Mouse (Mus musculus): ENCODE measurements around the gene Ywhaq.
"Not testable (repeated sequence)": the region's sequence is repeated elsewhere in the genome, so short reads cannot be mapped to it uniquely, and the experiment has no call there.

Ywhaq gene

DNA sequence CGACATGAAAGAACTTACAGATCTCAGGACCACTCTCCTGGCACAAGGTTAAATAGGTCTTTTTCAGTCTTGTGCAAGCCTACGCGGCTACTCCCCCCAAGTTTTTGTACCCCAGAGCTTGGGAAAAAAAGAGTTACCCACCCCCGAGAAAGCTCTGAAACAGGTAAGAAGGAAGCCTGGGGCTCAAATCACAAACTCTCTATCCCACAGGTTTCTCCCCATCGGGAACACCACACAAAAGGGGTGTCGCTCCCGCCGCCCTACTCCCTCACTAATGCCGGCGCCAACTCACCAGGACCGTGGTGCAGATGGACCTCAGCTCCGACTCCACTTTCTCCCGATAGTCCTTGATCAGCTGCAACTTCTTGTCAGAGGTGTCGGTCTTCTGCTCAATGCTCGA is 931 bp downstream of the Ywhaq start:
- DNase-seq (ENCODE audit: extremely low read depth, insufficient read length, low spot score): peak; percentile 19

DNA sequence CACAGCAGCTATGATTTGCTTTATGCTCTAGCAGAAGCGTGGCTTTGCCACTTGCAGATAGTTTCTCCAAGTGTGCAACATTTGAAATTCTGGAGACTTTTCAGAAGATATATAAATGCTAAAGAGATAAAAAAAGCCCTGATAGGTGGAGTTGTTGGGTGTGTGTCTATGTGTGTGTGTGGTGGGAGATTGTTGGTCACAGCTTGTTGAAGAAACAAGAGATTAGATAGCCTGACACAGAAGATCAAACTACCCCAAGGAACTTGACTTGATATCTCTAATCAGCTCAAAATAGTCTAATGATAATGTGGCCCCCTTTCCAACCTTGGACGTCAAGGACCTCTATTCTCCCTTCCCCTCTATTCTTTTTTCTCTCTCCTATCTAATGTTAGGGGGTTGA is 6.8 kb downstream of the Ywhaq start:
- no peak for DNase-seq (ENCODE audit: extremely low read depth, insufficient read length, low spot score)

DNA sequence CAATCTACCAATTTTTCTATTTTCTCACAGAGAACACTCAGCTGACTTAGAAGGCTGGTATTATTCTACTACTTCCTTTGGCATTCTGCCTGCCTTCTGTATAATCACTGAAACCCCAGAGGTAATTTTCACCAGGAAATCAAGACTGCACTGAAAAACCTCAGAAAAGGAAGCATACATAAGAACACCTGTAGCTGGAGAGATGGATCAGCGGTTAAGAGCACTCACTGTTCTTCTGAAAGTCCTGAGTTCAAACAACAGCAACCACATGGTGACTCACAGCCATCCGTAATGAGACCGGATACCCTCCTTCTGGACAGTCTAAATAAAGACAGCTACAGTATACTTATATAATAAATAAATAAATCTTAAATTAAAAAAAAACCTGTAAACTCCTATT is 7.8 kb downstream of the Ywhaq start:
- no peak for DNase-seq (ENCODE audit: extremely low read depth, insufficient read length, low spot score)

DNA sequence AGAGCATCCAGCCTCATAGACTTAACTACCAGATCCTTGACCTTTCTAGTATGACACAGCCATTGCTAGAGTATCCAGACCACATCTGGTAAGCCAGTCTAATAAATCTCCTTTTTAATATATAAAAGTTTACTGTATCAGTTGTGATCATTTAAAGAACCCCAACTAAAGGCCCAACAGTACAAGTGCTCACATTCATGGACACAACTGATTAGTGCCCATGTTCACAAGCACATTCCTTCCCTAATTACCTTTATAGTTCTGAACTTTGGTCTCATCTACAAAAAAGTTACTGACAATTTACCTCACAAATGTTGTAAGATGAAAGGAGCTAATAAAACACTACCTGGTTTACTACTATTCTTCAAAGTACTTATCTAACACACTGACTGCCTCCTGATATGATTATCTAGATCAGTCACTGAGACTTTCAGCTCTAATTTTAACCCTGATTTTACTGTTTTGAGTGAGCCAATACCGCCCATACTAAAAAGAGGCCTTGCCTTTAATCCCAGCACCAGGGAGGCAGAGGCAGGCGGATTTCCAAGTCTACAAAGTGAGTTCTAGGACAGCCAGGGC is 8.6 kb downstream of the Ywhaq start:
- no peak for DNase-seq (ENCODE audit: extremely low read depth, insufficient read length, low spot score)

DNA sequence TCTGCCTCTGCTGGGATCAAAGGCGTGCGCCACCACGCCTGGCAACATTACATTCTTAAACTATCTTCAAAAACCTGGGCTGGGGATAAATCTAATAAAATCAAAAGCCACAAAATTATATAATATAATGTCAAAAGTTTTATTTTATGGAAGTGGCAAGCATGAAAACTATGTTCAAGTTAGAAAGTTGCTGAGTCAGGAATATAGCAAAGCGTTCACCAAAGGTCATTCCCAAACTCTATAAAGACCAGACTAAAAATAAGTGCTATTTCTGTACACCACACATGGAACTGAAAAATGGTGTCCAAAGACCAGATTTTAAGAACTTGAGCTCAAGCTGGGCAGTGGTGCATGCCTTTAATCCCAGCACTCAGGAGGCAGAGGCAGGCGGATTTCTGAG is 14.7 kb downstream of the Ywhaq start:
- no peak for DNase-seq (ENCODE audit: extremely low read depth, insufficient read length, low spot score)

DNA sequence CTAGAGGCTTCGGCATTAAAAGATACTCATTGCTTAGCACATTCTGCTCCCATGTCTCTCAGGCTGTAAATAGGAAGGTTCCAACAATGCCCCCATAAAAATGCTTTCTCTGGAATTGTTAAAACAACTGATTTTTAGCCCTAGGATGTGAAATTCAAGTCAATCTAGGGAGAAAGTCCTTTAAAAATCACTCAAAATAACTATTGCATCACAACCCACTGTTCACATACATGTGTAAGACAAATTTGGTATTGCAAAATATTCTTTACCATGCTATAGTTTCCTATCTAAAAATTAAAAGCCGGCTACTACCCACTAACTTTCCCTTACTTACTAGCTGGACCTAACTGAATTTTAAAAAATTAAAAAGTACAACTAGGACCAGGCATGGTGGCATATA is 31.2 kb downstream of the Ywhaq start:
- no peak for DNase-seq (ENCODE audit: extremely low read depth, insufficient read length, low spot score)

DNA sequence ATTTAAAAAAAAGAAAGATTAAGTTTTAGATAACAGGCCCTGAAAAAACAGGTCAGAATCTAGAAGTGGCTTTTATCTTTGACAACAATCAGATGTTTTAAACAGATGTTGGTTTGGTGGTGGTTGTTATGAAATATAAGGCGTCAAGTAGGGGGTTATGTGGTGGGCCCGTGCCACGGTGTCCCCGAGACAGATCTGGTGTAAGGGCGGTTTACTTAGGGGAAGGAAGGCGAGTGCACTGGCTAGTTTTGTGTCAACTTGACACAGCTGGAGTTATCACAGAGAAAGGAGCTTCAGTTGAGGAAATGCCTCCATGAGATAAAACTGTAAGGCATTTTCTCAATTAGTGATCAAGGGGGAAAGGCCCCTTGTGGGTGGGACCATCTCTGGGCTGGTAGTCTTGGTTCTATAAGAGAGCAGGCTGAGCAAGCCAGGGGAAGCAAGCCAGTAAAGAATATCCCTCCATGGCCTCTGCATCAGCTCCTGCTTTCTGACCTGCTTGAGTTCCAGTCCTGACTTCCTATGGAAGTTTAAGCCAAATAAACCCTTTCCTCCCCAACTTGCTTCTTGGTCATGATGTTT is 38.6 kb downstream of the Ywhaq start:
- not testable (repeated sequence) for DNase-seq (ENCODE audit: extremely low read depth, insufficient read length, low spot score)

DNA sequence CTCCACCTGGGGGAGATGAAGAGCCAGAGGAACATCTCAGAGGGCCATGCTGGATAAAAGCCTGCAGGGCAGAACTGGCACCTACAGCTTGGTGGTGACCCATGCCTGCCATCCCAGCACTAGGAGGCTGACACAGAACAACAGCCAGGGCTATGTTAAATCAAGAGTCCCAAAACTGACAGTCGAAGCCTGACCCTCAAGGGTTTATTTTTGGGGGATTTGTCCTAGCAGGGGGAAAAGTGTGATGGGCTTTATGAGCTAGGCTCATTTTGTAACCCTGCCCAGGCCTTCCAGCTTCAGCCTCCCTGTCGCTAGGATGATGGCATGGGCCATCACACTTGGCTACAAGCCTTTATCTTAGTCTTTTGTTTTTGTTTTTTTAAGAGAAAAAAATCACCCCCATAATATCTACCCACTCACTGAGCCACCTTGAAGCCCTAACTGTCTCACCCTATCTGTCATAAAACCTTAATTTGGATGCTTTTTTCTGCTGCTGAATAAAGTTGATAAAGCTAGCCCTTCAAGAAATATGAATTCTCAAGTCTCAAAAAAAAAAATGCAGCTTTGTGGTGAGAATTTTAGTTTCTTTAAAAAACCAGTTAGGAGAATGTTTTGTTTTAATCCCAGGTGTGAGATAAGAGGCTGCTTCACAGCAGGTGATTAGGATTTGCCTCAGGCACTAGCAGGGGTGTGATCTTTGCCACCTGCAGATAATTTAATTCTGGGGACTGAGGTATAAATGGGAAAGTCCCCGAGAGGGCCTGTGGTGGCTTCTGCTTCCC is 41.9 kb downstream of the Ywhaq start:
- no peak for DNase-seq (ENCODE audit: extremely low read depth, insufficient read length, low spot score)

DNA sequence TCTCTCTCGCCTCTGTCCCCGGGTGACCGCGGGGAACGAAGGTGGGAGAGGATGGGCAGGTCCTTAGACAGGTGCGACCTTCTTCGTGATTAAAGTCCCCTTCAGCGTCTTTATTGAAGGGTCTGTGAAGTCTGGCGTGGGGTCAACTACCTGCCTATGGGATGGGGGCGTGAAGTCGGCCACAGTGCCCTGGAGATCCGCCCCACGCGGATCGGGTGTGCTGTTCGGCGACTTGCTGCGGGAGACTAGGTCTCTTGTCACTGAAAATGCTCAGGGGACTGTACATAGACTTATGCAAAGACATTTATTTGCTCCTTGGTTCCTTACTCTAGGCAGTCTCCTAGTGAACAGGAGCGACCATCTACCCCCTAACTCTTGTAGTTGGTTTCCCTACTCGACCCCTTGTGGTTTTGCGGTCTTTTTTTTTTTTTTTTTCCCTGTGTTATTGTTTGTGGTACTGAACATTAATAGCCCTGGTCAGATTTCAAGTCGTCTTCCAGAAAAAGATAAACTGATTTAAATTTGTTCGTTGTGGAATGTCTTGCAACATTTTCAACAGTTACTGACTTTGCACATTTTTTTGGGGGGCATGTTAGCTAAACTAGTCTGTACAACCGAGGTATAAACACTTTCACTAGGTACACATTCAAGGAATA is 43.5 kb downstream of the Ywhaq start:
- DNase-seq (ENCODE audit: extremely low read depth, insufficient read length, low spot score): no peak

DNA sequence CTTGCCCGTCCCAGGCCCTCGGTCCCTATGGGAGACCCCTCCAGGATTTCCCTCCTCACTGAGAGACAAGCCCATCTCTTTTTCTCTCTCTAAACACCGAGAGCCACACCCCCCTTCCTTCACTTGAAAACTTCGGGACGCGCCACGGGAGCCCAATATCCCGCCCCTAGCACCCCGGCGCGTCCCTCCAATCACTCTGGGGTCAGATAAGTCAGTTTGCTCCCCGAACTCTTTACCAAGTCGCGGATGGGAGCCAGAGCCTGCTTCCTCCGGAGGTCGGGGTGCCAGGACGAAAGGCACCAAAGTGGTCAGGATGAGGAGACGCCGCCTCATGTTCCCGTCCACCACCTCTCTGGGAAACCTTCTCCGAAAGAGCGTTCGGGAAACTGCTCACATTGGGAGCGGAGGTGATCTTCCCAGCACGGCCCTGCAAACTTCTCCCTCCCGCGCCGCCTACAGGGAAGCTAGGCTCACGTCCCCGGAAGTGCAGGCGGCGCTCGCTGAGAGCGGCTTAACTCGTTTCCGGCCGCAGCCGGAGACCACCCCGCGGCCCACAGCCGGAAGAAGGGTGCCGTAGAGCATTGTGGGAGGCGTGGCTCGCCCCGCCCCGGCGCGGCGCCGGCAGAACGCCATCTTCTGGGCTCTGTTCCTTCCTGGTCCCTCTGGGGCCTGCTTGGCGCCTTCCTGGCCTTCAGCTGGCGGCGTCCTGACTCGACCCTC is 44.2 kb downstream of the Ywhaq start, which contains the start of gene Adam17:
Gene Adam17, minus strand, starts transcription at position 533 of the 720 bp plus-strand sequence.
- peak; percentile 99 for DNase-seq (ENCODE audit: extremely low read depth, insufficient read length, low spot score)

DNA sequence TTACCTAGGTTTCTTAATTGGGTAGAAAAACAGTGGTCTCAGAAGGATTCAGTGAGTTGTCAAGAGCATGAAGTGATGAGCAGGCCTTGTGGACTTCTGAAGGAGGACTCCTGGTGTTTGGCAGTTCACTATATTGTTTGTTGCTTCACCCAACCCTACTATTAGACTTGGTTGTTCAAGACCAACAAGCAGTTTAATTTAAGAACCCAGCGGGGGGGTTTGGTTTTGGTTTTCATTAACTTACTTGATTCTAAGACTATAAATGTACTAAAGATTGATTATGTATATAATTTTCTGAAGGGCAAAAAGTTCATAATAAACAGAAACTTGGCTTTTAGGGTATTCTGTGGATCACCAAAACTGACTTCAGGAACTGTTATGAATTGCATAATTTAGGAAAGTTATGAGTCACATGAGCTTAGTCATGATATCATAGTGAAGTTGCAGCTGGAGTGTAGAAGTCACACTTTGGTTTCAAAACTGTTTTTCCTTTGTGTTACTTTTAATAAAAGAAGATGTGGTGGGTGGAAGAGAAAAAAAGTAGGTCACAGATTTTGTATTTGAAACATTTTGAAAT is 47.3 kb downstream of the Ywhaq start:
- peak; percentile 29 for DNase-seq (ENCODE audit: extremely low read depth, insufficient read length, low spot score)

DNA sequence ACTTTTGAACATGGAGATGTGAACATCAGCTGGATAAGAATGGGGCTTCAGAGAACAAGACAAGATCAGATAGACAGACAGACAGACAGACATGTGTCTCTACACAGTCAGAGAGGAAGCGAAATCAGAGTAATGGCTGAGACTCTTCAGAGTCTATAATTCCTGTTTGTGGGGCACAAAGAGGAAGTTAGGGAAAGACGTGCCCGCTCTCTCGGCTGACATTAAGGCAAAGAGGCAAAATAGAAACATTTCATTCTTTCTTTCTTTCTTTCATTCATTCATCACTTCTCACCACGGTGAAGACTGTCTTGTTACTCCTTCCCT is 48.4 kb downstream of the Ywhaq start:
- no peak for DNase-seq (ENCODE audit: extremely low read depth, insufficient read length, low spot score)

DNA sequence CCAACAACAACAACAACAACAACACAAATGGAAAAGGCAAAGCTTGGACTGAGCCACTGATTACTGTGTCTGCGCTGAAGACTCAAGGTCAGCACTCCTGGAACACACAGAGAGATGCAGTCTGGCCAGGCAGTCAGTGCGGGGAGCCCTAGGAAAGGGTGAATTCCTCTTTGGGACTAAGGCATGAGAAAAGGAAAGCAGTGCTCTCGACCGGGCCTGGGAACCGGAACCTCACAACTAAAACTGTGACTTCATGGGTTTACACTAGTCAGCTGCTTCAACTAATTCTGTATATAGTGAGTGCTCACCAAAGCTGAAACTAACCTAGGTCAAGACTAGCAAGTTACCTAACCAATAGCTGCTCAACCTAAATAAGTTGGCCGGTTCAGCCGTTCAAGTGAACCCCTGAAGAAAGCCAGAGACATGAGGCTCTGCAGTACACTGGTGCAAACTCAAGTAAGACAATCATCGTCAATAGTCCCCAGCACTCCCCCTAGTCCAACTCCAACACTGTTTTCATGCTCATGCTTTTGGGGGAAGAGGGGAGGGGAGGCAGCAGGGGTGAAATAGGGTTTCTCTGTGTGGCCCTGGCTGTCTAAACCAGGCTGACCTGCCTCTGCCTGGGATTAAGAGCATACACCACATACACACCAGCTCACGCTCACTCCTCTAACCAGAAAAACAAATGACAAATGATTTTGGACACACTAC is 48.9 kb downstream of the Ywhaq start:
- no peak for DNase-seq (ENCODE audit: extremely low read depth, insufficient read length, low spot score)

DNA sequence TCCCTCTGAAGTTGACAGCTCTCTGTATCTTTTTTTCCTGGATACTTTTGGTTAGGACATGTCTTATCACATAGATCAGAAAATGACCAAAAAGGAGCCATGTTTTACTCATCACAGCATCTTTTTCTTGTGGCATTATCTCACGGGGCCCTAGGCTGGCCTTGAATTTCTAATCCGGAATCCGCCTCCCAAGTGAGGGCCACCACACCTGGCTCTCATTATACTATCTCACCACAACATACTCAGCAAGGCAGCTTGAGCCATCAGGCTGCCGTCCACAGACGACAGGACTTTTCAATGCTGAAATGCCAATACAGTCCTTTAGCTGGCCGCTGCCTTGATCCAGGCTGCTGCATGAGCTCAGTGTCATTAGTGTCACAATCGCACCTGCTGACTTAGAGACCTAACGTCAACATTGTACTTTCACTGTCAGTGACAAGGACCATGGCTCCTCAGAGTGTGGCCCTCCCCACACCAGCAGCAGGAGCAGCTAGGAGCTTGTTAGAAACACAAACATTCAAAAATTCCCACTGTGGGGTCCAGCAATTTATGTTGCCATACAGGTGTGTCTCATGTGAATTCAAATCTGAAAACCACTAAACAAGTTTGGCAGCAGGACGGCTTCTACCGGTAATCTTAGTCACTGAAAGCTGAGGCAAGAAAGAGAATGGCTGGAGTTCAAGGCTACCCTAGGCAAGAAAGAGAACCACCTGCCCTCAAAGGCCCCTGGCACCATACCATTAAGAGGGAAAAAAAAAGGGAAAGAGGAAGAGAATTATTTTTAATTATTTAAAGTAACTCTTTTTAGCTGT is 52.6 kb downstream of the Ywhaq start:
- DNase-seq (ENCODE audit: extremely low read depth, insufficient read length, low spot score): no peak

DNA sequence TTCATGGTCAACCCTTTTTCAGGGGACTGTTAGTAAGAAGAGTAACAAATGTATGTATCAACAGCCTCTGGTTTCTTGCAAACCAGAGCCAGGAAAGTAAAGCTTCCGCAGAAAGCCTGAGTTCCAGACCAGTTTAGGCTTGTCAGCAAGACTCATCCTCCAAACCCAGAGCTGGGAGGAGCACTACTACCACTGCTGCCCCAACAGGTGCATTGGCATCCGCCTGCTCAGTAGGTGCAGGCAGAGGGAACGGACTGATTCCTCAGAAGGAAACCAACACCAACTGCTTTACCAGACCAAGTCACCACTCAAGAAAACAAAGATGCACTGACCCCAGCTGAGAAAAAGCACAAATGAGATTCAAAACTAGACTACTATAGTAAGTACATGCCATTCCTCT is 54.2 kb downstream of the Ywhaq start:
- no peak for DNase-seq (ENCODE audit: extremely low read depth, insufficient read length, low spot score)

DNA sequence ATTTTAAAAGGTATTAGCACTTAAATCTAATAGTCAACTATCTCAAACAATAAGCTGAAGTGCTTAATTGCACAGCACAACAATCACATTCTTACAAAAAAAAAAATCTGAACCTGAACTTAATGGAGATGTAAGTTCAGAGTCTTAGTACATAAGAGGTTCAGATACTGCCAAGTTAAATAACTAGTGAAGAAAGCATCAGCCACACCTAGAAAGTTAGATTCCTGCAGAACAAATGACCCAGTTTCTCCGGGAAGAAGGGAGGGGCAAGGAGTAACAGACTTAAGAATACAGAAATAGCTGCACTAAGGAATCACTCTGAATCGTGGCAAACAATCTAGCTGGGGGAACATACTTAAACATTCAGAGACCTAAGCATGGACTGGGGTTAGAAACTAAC is 54.8 kb downstream of the Ywhaq start:
- no peak for DNase-seq (ENCODE audit: extremely low read depth, insufficient read length, low spot score)

DNA sequence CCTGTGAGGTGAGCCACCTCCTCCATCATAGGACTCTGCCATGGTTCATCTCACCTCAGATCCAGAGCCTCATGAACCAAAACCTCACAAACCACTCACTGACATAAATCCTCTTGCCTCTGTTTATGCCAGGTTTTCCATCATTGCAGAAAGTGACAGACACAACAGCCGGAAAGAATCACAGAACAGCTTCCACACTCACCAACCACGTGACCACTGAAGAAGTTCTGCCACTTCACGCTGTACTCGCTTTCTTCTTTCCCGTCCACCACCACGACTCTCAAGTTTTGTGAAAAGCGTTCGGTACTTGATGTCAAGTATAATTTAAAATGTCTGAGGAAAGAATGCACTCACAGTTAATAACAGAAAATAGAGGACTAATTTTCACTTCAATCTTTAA is 63.8 kb downstream of the Ywhaq start:
- no peak for DNase-seq (ENCODE audit: extremely low read depth, insufficient read length, low spot score)

DNA sequence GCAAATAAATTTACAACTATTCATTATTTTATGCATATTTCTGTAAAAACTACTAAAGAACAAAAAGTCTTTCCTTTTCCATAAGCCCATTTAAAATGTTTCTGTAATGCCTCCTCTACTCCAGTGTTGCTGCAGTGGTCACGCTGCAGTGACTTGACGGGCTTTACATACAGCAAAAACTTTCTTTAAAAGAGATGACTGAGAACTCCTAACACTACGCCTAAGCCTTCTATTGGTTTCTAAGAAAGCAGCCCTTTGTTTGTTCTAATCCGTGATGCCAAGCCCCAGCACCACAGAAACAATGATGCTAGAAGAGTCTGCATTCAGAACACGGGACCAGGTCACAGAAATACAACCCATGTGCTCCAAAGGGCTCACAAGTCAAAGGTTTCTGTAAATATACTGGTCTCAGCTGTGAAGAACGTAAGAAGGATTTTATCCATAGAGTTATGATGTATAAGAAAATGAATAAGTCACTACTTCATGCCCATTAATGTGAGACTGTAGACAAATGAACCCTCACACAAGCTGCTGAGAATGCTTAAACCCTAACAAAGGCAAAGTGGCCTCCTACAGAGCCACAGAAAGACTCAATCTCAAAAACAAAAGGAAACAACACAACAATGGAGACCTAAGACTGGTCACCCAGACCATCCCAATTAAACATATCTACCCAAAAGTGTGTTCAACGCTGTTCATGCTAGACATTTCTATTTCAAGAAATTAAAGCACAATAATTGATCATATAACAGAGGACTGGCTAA is 67.1 kb downstream of the Ywhaq start:
- DNase-seq (ENCODE audit: extremely low read depth, insufficient read length, low spot score): no peak

DNA sequence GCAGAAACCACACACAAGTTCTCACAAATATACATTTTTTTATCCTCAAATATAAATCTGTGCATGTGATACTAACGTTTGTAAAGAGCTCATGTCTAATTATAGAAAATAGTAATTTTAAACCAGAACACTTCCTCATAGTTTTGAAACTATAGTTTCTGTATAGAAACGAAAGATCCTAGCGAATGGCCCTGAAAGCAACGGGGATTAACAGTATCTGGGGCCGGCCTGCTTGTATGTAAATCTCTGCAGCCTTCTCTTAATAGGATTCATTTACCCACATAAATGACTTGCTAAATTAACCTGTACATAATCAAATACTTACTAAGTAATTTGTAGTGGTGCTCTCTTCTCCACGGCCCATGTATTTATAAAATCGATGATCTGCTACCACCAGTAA is 70.5 kb downstream of the Ywhaq start:
- no peak for DNase-seq (ENCODE audit: extremely low read depth, insufficient read length, low spot score)

Data from 3134 (cell line).